Mouse (Mus musculus) spleen, adult 18-20 months (tissue): Measurements from ENCODE around the gene Mturn.

Experiments
- DNase-seq, 2 experiments: peaks; one replicate each; pipeline ENCODE4 v3.0.0; 2022; ENCODE audit warnings: mixed read lengths in 2 of 2

Mturn gene

DNA sequence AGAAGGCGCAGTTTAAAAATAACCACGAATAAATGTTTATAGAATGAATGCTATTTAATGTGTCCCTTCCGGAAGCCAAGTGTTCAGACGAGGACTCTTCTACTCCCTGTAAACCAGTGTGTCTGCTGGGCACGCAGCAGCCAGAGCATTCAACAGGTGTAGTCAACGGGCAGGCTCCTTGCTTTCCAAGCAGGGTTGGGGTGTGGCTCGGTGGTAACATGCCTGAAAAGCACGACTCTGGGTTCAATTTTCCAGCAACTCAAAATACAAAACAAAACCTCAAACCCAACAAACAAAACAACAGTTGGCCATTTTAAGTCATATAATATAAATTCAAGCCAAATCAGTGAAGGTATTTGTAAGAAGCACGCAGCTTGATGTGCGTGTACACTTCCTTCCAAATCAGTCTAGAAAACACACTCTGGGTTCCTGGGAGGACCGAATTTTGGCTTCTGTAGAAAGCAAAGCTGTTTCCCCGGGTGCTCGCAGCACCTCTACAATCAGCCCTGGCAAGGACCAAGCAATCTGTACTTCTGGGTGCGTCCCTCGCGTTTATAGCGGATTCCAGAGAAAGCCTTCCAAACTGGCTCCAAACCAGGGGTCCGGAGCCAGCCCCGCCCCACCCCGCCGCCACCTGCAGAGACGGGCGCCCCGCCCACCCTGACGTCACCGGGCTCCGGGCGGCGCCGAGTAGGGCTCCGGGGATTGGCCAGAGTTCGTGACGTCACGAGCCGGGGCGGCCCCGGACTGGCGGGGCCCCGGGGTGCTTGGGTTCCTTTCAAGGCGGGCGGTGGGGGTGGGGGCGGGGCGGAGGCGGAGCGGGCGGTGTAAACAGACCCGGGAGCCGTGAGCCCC lies at the start of gene Mturn:
TSS of gene Mturn (plus strand) at position 734 of the 855 bp plus-strand sequence.
- peak; percentile 98 to 100 for DNase-seq

GRCm38 (mm10) chr6:54639877-54640276 lies 41.5 kb upstream of the Mturn start:
- DNase-seq: no peak

- no peak for DNase-seq
Observed at GRCm38 (mm10) chr6:54641953-54642352, 39.5 kb upstream of the Mturn start.

GRCm38 (mm10) chr6:54643181-54643580 lies 38.2 kb upstream of the Mturn start:
- no peak for DNase-seq

- DNase-seq: no peak
Observed at GRCm38 (mm10) chr6:54655471-54656095, 25.8 kb upstream of the Mturn start.

- DNase-seq: no peak
Observed at GRCm38 (mm10) chr6:54657861-54658260, 23.6 kb upstream of the Mturn start.

- DNase-seq: no peak
Observed at GRCm38 (mm10) chr6:54669868-54670267, 11.6 kb upstream of the Mturn start.

DNA sequence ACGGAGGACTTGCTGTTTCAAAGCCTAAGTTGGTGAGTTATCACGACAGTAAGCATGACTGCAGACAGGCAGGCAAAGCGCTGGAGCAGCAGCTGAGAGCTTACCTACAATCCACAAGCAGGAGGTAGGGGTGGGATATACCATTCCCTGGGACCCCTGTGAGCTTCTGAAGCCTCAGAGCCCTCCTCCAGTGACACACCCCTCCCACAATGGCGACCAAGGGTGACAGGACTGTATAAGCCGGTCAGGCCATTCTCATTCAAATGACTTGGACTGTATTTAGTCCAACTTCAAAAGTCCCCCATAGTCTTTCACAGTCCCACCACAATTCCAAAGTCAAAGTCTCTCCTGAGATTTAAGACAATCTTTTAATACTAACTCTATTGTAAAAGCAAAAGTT lies 8.5 kb upstream of the Mturn start:
- no peak for DNase-seq

GRCm38 (mm10) chr6:54679686-54680085 lies 1.7 kb upstream of the Mturn start:
- DNase-seq: no peak

- no peak for DNase-seq
Observed at GRCm38 (mm10) chr6:54681746-54682428, 463 bp downstream of the Mturn start.

DNA sequence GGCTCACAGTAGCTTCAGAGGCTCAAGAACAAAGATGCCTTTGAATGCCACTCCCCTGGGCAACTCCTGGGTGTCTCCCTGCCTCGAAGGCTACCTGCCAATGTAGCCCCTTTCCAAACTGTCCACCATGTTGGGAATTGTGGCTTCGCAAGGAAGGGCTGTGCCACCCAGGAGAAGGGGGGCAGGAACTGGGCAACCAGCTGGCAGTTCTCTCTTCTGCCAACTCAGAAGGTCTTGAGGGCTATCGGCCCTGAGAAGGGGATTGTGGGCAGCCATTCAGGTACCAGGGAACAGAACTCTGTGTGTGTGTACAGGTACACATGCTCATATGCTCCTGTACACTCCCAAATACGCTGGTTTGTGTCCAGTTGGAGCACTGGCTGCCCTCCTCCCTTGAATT lies 2.7 kb downstream of the Mturn start:
- no peak for DNase-seq

- no peak for DNase-seq
Observed at GRCm38 (mm10) chr6:54685103-54685502, 3.7 kb downstream of the Mturn start.

DNA sequence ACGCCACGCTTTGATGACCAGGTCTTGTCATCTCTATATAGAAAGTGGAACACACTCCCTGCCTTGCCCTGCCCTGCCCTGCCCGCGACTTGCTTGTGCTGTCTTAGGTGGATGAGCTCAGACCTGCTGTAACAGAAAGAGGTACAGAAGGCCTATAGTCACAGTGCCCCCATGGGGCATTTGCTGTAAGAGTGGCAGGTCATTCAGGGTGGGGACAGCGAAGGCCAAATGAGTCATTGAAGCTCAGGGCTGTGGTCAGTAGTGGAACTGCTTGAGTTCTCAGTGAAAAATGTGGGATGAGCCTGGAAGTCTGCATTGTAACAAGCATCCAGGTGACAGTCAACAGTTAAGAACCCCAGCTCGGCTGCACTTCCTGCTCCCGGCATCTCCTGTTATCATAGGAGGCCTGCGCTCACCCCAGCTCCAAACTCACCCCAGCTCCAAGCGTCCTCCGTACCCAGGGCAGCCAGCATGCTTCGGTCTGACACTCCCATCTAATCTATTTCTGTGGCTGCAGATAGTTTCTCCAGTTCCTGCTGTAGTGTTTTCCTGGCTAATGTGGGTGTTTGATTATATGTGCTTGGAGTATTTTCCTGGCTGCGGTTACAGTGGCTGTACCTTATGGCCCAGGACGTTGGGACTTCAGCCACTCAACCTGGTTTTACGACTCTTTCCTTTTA lies 4.4 kb downstream of the Mturn start:
- no peak for DNase-seq

DNA sequence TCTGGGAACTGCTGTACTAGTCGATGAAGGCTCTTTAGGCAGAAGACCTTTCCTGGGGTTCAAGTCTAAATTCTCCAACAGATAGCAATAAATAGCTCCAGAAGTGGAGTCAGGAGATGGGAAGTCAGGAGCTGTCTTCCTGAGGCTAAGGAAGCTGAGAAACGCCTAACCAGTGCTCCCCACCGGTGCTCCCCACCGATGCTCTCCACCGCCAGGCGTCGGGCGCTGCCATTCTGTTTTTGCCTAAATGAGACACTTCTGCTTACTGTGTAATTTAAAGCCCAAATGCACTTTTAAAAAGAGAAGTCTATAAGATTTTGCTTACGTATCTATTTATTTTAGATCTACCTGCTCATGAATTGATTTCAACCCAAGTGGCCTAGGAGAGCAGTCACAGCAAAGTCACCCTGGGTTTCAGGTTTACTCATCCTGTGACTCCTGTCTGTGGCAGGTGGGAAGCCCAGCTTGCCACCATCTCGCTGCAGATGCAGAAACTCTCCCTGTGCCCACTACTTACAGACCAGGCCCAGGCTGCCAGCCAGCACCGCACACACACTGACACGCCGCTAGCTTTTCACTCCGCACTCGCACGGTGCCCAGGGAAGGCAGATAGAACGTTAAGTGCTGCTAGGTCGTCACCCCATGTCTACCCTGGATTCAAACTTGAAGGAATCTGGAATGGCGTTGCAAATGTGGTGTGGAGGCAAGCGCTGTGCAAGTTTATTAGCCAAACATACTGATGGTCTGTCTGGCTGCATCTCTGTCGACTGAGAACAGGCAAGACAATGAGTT lies 5.7 kb downstream of the Mturn start:
- DNase-seq: no peak

GRCm38 (mm10) chr6:54688467-54689323 lies 7.3 kb downstream of the Mturn start:
- no peak for DNase-seq

GRCm38 (mm10) chr6:54689686-54690085 lies 8.3 kb downstream of the Mturn start:
- no peak for DNase-seq

GRCm38 (mm10) chr6:54690838-54691237 lies 9.4 kb downstream of the Mturn start:
- no peak for DNase-seq

- no peak for DNase-seq
Observed at GRCm38 (mm10) chr6:54691368-54692116, 10.1 kb downstream of the Mturn start.

DNA sequence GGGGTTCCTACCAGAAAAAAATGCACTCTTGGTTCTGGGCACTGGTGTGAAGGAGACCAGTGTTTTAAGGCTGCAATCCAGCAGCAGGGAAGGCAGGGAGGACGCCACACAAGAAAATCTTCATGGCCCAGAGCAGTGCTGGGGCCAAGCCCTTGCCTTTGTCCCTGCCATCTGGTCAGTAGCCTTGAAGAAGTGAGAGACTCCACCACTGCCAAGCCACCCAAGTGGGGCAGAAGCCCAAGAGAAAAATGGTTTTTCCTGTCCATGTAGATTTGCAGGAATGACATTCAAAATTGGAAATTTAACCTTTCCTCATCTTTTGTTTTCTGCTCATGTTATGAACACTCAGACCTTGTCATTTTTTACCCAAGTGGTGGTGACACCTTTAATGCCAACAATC lies 10.8 kb downstream of the Mturn start:
- DNase-seq: no peak

GRCm38 (mm10) chr6:54693286-54693685 lies 11.9 kb downstream of the Mturn start:
- DNase-seq: no peak
